Mouse (Mus musculus) liver, adult 2 months (tissue): ENCODE measurements around the gene 4930402F06Rik.

Experiments used
- CTCF ChIP-seq: fragments of 200-500 bp; IDR thresholded peaks from 2 replicates; pipeline ENCODE4 v1.5.1; 2011; ENCODE audit warnings: low read depth, low read length, control low read depth
- POLR2A ChIP-seq: fragments of 200-500 bp; IDR thresholded peaks from 2 replicates; pipeline ENCODE4 v1.6.1; 2011; ENCODE audit warnings: low read length, control low read depth; ENCODE audit not compliant: insufficient read depth; ENCODE audit errors: extremely low read depth

DNA sequence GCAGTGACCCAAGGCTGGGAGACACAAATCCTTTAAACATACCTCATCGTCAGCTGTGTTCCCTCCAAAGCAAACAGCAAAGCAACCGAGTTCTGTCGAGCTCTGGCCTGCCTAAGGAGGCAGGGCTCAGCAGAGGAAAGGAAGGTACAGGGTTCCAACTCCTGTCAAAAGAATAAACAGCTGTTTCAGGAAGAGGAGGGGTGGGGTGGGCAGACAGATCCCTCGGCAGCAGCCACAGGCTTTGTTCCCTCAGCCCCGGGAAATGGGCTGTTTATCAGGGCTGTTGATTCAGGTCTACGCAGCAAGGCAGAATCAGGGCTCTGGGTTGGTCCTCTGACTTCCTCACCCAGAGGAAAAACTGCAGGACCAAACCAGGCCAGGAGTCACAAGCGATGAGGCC, 35.5 kb upstream of the 4930402F06Rik start:
- TF ChIP-seq CTCF (no peak), POLR2A (no peak)
